Mouse (Mus musculus) MEL (cell line): ENCODE measurements at regions not wholly inside any gene's neighbourhood (a gene's known extent, or its start where the extent isn't known, plus 50 kb on each side); places are given as distances from the start of the nearest gene placed in this dataset.

Experiments used
- CTCF ChIP-seq, 3 experiments: IDR thresholded peaks in 2 of 3; conservative IDR thresholded peaks in 1 of 3; 2 replicates each; pipeline ENCODE4 v1.5.1; 2011 to 2012; ENCODE audit warnings: low read length in 3 of 3, low read depth in 2 of 3, mild to moderate bottlenecking in 2 of 3, improper control_type of control experiment in 1 of 3, inconsistent platforms in 1 of 3, mixed read lengths in 1 of 3, moderate library complexity in 1 of 3; ENCODE audit not compliant: control insufficient read depth in 1 of 3, insufficient read depth in 1 of 3, poor library complexity in 1 of 3, severe bottlenecking in 1 of 3
- HCFC1 ChIP-seq: IDR thresholded peaks from 2 replicates; pipeline ENCODE4 v1.6.1; 2012; ENCODE audit warnings: low read depth, mild to moderate bottlenecking, inconsistent platforms, low read length, improper control_type of control experiment, moderate library complexity
- JUND ChIP-seq: IDR thresholded peaks from 2 replicates; pipeline ENCODE4 v1.6.1; 2011; ENCODE audit warnings: low read depth, mild to moderate bottlenecking, improper control_type of control experiment, low read length
- MEF2A ChIP-seq: IDR thresholded peaks from 2 replicates; pipeline ENCODE4 v1.6.1; 2014; ENCODE audit warnings: low read depth, mild to moderate bottlenecking, inconsistent platforms, low read length, improper control_type of control experiment; ENCODE audit not compliant: poor library complexity, insufficient replicate concordance, severe bottlenecking; ENCODE audit errors: extremely low read depth
- TBP ChIP-seq: IDR thresholded peaks from 2 replicates; pipeline ENCODE4 v1.8.0; 2011; ENCODE audit warnings: low read depth, low read length, improper control_type of control experiment
- TCF12 ChIP-seq: IDR thresholded peaks from 2 replicates; pipeline ENCODE4 v1.6.1; 2014; ENCODE audit warnings: low read depth, mild to moderate bottlenecking, inconsistent platforms, low read length, improper control_type of control experiment, moderate library complexity

- no peak for TF ChIP-seq JUND
- no peak for TF ChIP-seq HCFC1
- no peak for TF ChIP-seq MEF2A
- no peak for TF ChIP-seq CTCF (IDR thresholded peaks at IDR 0.05 in 2 of 3, conservative IDR thresholded peaks at IDR 0.05 in 1 of 3; ENCODE audit: control insufficient read depth in 1 of 3, insufficient read depth in 1 of 3, low read depth in 2 of 3, low read length in 3 of 3, poor library complexity in 1 of 3, severe bottlenecking in 1 of 3)
- TF ChIP-seq TCF12, result no peak
- TF ChIP-seq TBP, result no peak
Measured at GRCm38 (mm10) chr3:47095288-47095687, 647.3 kb upstream of the Pabpc4l start.
